Mouse (Mus musculus) thymus, adult 2 months (tissue): ENCODE results near the gene Fzd7. TPM values are rescaled to one million over a fixed set of nuclear protein-coding genes. Genes with fewer than 3 reads are reported as not detected.
"Not testable (repeated sequence)": the region's sequence is repeated elsewhere in the genome, so short reads cannot be mapped to it uniquely, and the experiment has no call there.

Source experiments
- DNase-seq: peaks from one replicate; pipeline ENCODE4 v3.0.0; 2021
- H3K27ac ChIP-seq: fragments of 200-500 bp; 2 replicates; pipeline ENCODE4 v1.5.1; 2012; ENCODE audit warnings: low read length, control low read depth; ENCODE audit not compliant: control insufficient read depth, insufficient read depth
- H3K27me3 ChIP-seq: fragments of 200-500 bp; 2 replicates; pipeline ENCODE4 v1.6.1; 2012; ENCODE audit warnings: mild to moderate bottlenecking, low read length, moderate library complexity, mixed read lengths; ENCODE audit not compliant: control insufficient read depth, insufficient read depth
- H3K36me3 ChIP-seq: fragments of 200-500 bp; 2 replicates; pipeline ENCODE4 v1.6.1; 2012; ENCODE audit warnings: mild to moderate bottlenecking, low read length, moderate library complexity; ENCODE audit not compliant: control insufficient read depth, insufficient read depth
- H3K4me1 ChIP-seq: fragments of 200-500 bp; replicated peaks from 2 replicates; pipeline ENCODE4 v1.6.1; 2012; ENCODE audit warnings: low read length; ENCODE audit not compliant: control insufficient read depth, insufficient read depth
- H3K4me3 ChIP-seq: fragments of 200-500 bp; 2 replicates; pipeline ENCODE4 v1.5.1; 2012; ENCODE audit warnings: mild to moderate bottlenecking, low read length, control low read depth, moderate library complexity; ENCODE audit not compliant: control insufficient read depth, insufficient read depth
- CTCF ChIP-seq: fragments of 200-500 bp; IDR thresholded peaks from 2 replicates; pipeline ENCODE4 v1.5.1; 2012; ENCODE audit warnings: mild to moderate bottlenecking, control low read depth, low read length, moderate library complexity, borderline replicate concordance; ENCODE audit not compliant: control insufficient read depth, poor library complexity, insufficient read depth; ENCODE audit errors: extremely low read depth
- POLR2A ChIP-seq: fragments of 200-500 bp; IDR thresholded peaks from 2 replicates; pipeline ENCODE4 v1.6.1; 2012; ENCODE audit warnings: mild to moderate bottlenecking, low read length, control low read depth, moderate library complexity; ENCODE audit not compliant: control insufficient read depth, poor library complexity, insufficient read depth; ENCODE audit errors: extremely low read depth
- WGBS: fragments of 180-500 bp; shearing (Covaris S2); methylation state at CpG from one replicate; pipeline ENCODE4 v1.1.7; 2018; 5-methylcytosine and 5-hydroxymethylcytosine counted together
- polyA plus RNA-seq: library from polyadenylated mRNA; depleted of rRNA; stranded (reverse); fragments of >200 nt; gene quantifications from 2 replicates; pipeline ENCODE4 v1.2.3, GENCODE M21; 2012

Fzd7 gene
- polyA plus RNA-seq, 1 experiment = 11.4 TPM

DNA sequence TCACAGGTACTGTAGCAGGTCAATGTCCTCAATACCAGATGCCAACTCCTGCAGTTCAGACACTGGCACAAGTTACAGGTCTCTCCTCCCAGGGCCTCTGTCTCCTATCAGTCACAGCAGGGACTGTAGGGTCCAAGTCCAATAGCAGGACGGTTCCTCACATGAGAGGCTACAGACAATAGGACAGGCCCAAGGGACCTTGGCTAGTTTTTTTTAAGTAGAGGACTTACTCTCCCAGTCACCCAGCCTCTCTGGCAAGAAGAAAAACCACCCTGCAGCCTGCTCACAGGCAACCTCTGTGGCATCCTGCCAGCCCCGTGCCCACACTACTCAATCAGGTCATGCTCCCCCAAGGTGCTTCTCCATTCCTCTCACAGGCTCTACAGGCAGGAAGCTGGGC, 43.0 kb upstream of the Fzd7 start:
- no peaks in the 10 kb centered on the region for H3K27me3 ChIP-seq
- no peak overlapping the region for H3K27ac ChIP-seq
- WGBS = 39% methylated on average over 2 of the region's 2 CpGs
- H3K4me1 ChIP-seq = peaks cover under 1% of the 10 kb centered on the region
- DNase-seq = no peak
- no peak overlapping the region for H3K4me3 ChIP-seq
- no peaks in the 10 kb centered on the region for H3K36me3 ChIP-seq
- no peak for TF ChIP-seq CTCF
- no peak for TF ChIP-seq POLR2A

DNA sequence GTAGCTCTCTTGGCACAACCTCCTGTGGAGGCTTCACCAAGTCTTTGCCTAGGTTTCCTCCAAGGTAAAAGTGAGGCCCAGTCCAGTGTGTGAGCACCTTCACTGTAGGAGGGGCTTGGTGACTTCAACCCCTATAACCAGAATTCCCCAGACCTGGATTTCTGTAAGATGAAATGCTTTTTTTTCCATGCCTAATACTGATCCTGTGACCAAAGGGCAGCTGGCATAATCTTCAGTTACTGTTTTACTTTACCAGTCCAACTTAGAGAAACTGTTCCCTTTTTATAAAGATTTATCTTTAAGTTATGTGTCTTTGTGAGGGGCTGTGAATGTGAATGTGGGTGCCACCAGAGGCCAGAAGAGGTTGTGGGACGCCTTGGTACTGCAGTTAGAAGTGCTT, 42.3 kb upstream of the Fzd7 start:
- Histone ChIP-seq H3K4me1 (no peaks in the 10 kb centered on the region), H3K4me3 (no peak overlapping the region), H3K27me3 (no peaks in the 10 kb centered on the region), H3K27ac (no peak overlapping the region), H3K36me3 (no peaks in the 10 kb centered on the region)
- 88% methylated on average over 1 of the region's 1 CpGs for WGBS
- no peak for DNase-seq
- TF ChIP-seq CTCF (no peak), POLR2A (no peak)

DNA sequence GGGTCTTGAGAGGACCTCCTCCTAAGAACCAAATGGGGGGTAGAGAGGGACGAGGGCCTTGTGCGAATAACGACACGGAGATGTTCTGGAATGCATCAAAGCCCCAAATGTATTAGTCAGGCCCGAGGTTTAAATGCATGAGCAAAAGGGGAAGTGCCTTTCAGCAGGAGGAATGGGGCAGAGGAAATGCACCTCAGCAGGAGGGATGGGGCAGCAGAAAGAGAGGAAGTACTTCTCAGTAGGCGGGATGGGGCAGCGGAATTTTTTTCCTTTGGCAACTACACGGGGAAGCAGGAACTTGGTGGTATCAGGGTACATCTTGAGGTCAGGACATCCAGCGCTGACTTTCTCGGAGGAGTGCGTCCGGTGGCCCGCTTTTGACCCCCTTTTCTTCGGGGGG, 39.5 kb upstream of the Fzd7 start:
- WGBS = 94% methylated on average over 14 of the region's 14 CpGs

DNA sequence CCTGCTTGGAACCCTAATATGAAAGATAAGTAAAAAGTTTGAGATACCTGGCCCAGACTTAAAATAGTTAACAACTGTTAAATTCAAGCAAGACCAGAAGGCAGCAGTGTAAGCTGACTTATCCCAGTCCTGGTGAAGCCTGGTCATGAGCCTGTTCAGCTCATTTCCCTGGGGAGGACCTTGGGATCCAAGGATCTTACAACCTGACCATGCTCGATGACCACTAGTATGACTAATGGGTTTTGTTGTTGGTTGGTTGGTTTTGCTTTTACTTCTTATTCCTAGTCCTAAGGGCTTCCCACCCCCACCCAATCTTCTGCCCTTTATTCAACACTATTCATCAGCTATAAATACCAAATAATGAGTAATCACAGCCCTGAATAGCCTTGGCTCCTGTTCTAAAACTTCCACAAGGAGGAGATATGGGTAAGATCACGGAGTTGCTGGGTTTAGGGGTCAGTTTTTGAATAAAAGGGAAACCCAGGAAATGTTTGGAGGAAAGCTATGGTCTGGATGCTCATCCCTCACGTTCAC, 38.0 kb upstream of the Fzd7 start:
- TF ChIP-seq POLR2A (no peak), CTCF (no peak)
- Histone ChIP-seq H3K27ac (no peak overlapping the region), H3K4me3 (no peak overlapping the region), H3K27me3 (no peaks in the 10 kb centered on the region), H3K4me1 (no peaks in the 10 kb centered on the region; the same call in none of the 2 replicates), H3K36me3 (no peaks in the 10 kb centered on the region)
- DNase-seq = no peak
- 77% methylated on average over 3 of the region's 3 CpGs for WGBS

More for the DNA sequence above, 39.5 kb upstream of the Fzd7 start:
- not testable (repeated sequence) for DNase-seq, H3K27me3 ChIP-seq, H3K4me1 ChIP-seq, H3K4me3 ChIP-seq, H3K36me3 ChIP-seq, H3K27ac ChIP-seq

DNA sequence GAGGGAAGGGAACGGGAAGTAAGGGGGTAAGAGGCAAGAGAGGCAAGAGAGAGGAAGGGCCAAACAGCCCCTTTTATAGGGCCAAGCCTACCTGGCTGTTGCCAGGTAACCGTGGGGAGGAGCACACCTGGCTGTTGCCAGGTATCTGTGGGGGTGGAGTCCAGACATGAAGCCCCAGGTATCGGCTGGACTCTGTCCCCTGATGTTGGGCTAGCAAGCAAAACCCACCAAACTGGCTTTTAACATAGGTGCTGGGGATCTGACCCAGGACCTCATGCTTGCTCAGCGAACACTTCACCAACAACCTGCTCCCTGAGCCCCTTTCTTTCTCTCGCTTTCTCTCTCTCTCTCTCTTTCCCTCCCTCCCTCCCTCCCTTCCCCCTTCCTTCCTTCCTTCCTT, 37.0 kb upstream of the Fzd7 start:
- no peak for DNase-seq

DNA sequence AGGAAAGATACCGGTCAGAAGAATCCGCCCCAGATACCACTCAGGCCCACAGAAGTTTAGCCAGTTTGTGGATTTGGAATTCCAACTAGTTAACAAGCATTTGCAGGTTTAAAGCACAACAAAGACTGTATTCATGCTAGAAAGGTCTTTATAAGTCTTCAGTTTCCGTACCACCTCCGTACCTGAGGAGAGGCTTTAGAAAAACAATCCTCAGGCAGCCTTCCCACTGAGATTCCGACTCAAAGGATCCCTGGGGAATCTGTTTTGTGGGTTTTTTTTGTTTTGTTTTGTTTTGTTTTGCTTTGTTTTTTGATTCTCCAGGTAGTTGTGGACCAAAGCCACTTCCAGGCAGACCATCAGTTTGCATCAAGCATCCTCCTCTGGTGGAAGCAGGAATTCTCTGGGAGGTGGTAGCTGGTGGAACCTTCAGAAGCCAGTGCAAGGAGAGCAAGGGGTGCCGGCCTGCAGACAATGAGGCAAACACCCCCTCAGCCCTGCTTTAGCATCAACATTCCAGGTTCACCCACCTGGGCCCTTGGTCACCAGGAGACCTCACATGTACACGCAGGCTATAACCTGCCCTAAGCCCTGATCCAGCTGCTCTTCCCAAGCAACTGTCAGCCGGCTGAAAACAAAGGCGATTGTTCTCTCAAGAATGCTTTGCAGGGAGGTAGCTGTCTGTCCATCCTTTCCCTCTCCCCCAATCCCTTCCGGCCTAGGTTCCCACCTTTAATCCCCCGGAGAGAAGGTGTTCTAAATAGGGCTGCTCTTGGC, 33.5 kb upstream of the Fzd7 start:
- H3K4me3 ChIP-seq = no peak overlapping the region
- no peak for TF ChIP-seq POLR2A
- no peak for TF ChIP-seq CTCF
- no peaks in the 10 kb centered on the region for H3K27me3 ChIP-seq
- WGBS = 96% methylated on average over 11 of the region's 11 CpGs
- peak overlapping the region; percentile 26; the same call in 1 of the 2 replicates for H3K27ac ChIP-seq
- no peak for DNase-seq
- no peaks in the 10 kb centered on the region for H3K36me3 ChIP-seq
- H3K4me1 ChIP-seq = no peaks in the 10 kb centered on the region; the same call in none of the 2 replicates

More for the DNA sequence above, 37.0 kb upstream of the Fzd7 start:
- Histone ChIP-seq H3K4me3 (no peak overlapping the region), H3K27me3 (no peaks in the 10 kb centered on the region), H3K4me1 (no peaks in the 10 kb centered on the region; the same call in none of the 2 replicates), H3K36me3 (no peaks in the 10 kb centered on the region), H3K27ac (no peak overlapping the region)
- 92% methylated on average over 5 of the region's 5 CpGs for WGBS
- no peak for TF ChIP-seq CTCF

DNA sequence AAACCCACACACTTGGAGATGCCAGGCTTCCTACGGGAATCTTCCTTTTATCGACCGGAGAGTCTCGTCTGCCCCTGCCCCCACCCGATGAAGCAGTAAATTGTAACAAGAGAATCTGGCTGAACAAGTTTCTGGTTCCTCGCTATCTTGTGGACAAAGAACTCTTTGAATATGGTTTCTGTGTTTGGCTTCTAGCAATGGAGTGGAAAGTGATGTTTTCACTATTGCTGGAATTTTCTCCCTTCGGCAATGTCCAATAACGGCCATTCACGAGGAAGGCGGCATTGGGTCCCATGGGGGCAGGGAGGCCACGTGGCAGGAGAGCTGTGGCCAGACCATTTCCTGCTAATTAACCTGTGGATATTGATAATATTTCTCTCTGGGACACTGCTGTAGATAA, 32.8 kb upstream of the Fzd7 start:
- H3K36me3 ChIP-seq = no peaks in the 10 kb centered on the region
- DNase-seq = no peak
- TF ChIP-seq CTCF (no peak), POLR2A (no peak)
- H3K4me3 ChIP-seq = no peak overlapping the region
- H3K27ac ChIP-seq = no peak overlapping the region
- WGBS = 89% methylated on average over 11 of the region's 11 CpGs
- no peaks in the 10 kb centered on the region for H3K27me3 ChIP-seq
- H3K4me1 ChIP-seq = no peaks in the 10 kb centered on the region; the same call in none of the 2 replicates
